Mouse (Mus musculus): Measurements from ENCODE around the gene Psmd11. TPM values are rescaled to one million over a fixed set of nuclear protein-coding genes. Genes with fewer than 3 reads are reported as not detected.
"Not testable (repeated sequence)": the region's sequence is repeated elsewhere in the genome, so short reads cannot be mapped to it uniquely, and the experiment has no call there.

Psmd11 gene
- total RNA-seq, 2 experiments from 2014 or later = 93.5 to 110 TPM

GRCm38 (mm10) chr11:80425247-80425778 is 3.1 kb upstream of the Psmd11 start:
- intact Hi-C loops (cut with DNase I) = no loop called here
- no peak for DNase-seq (ENCODE audit: low spot score in 2 of 2)

GRCm38 (mm10) chr11:80426029-80426813 is 2.2 kb upstream of the Psmd11 start:
- intact Hi-C loops (cut with DNase I) = not testable (repeated sequence)

GRCm38 (mm10) chr11:80429009-80429475 is 627 bp downstream of the Psmd11 start:
- DNase-seq (ENCODE audit: low spot score in 2 of 2) = peak in 1 of 2 experiments; percentile 35
- intact Hi-C loops (cut with DNase I) = no loop called here

More at GRCm38 (mm10) chr11:80426029-80426813, 2.2 kb upstream of the Psmd11 start:
- not testable (repeated sequence) for DNase-seq (ENCODE audit: low spot score in 2 of 2)

GRCm38 (mm10) chr11:80429500-80430166 is 1.2 kb downstream of the Psmd11 start:
- intact Hi-C loops (cut with DNase I) = no loop called here

GRCm38 (mm10) chr11:80430366-80430910 is 2.0 kb downstream of the Psmd11 start:
- no peak for DNase-seq (ENCODE audit: low spot score in 2 of 2)
- intact Hi-C loops (cut with DNase I) = no loop called here

More at GRCm38 (mm10) chr11:80429500-80430166, 1.2 kb downstream of the Psmd11 start:
- no peak for DNase-seq (ENCODE audit: low spot score in 2 of 2)

- intact Hi-C loops (cut with DNase I) = no loop called here
- no peak for DNase-seq (ENCODE audit: low spot score in 2 of 2)
Measured at GRCm38 (mm10) chr11:80446916-80447315, 18.5 kb downstream of the Psmd11 start.

GRCm38 (mm10) chr11:80449859-80450258 is 21.4 kb downstream of the Psmd11 start:
- DNase-seq (ENCODE audit: low spot score in 2 of 2) = no peak
- intact Hi-C loops (cut with DNase I) = no loop called here

- DNase-seq (ENCODE audit: low spot score in 2 of 2) = no peak
- intact Hi-C loops (cut with DNase I) = no loop called here
Measured at GRCm38 (mm10) chr11:80452242-80452641, 23.8 kb downstream of the Psmd11 start.

- DNase-seq (ENCODE audit: low spot score in 2 of 2) = no peak
- intact Hi-C loops (cut with DNase I) = no loop called here
Measured at GRCm38 (mm10) chr11:80453198-80453597, 24.8 kb downstream of the Psmd11 start.

GRCm38 (mm10) chr11:80463605-80464130 is 35.3 kb downstream of the Psmd11 start:
- intact Hi-C loops (cut with DNase I); DNase-seq (ENCODE audit: low spot score in 2 of 2): not testable (repeated sequence)

- DNase-seq (ENCODE audit: low spot score in 2 of 2) = peak; percentile 34 to 77
- intact Hi-C loops (cut with DNase I) = no loop called here
Measured at GRCm38 (mm10) chr11:80471836-80472605, 43.6 kb downstream of the Psmd11 start.

- intact Hi-C loops (cut with DNase I) = no loop called here
- peak; percentile 62 to 73 for DNase-seq (ENCODE audit: low spot score in 2 of 2)
Measured at GRCm38 (mm10) chr11:80474175-80474691, 45.8 kb downstream of the Psmd11 start.

- DNase-seq (ENCODE audit: low spot score in 2 of 2) = no peak
- intact Hi-C loops (cut with DNase I) = loop anchor here (5.0 kb wide), 1 partner anchor 77 kb away; no protein-coding TSS in a partner anchor
Measured at GRCm38 (mm10) chr11:80474846-80475245, 46.4 kb downstream of the Psmd11 start.

GRCm38 (mm10) chr11:80475544-80475943 is 47.1 kb downstream of the Psmd11 start:
- intact Hi-C loops (cut with DNase I) = loop anchor here (5.0 kb wide), 1 partner anchor 77 kb away; no protein-coding TSS in a partner anchor
- no peak for DNase-seq (ENCODE audit: low spot score in 2 of 2)

GRCm38 (mm10) chr11:80476222-80477189 is 48.1 kb downstream of the Psmd11 start, which contains the start of gene Cdk5r1:
Gene Cdk5r1, plus strand, starts transcription at chr11:80477023.
- DNase-seq (ENCODE audit: low spot score in 2 of 2) = peak; percentile 93
- intact Hi-C loops (cut with DNase I) = loop anchor here (2.0 to 5.0 kb wide), 2 partner anchors 76 to 194 kb away; no protein-coding TSS in a partner anchor

GRCm38 (mm10) chr11:80477341-80478199 is 49.2 kb downstream of the Psmd11 start:
- intact Hi-C loops (cut with DNase I) = loop anchor here (2.0 to 5.0 kb wide), 2 partner anchors 75 to 193 kb away; no protein-coding TSS in a partner anchor
- DNase-seq (ENCODE audit: low spot score in 2 of 2) = peak; percentile 49 to 56

Measured in left cerebral cortex, postnatal 25 days (tissue).